Mouse (Mus musculus) cerebellum, postnatal 10 days (tissue): ENCODE data around the gene Cobll1.
A peak's percentile ranks its signal among the peaks of the same experiment; 100 is the strongest.

Experiments used
- DNase-seq, 2 experiments: peaks; one replicate each; pipeline ENCODE4 v3.0.0; 2021; ENCODE audit warnings: mixed read lengths in 2 of 2

Gene Cobll1

GRCm38 (mm10) chr2:65236644-65237043, 2.6 kb downstream of the Cobll1 start:
- DNase-seq = no peak

- no peak for DNase-seq
Measured at GRCm38 (mm10) chr2:65232756-65233535, 6.3 kb downstream of the Cobll1 start.

- DNase-seq = no peak
Measured at GRCm38 (mm10) chr2:65228426-65228825, 10.8 kb downstream of the Cobll1 start.

GRCm38 (mm10) chr2:65227898-65228290, 11.3 kb downstream of the Cobll1 start:
- DNase-seq = no peak

GRCm38 (mm10) chr2:65227154-65227897, 11.9 kb downstream of the Cobll1 start:
- no peak for DNase-seq

- DNase-seq = no peak
Measured at GRCm38 (mm10) chr2:65226494-65226893, 12.7 kb downstream of the Cobll1 start.

- no peak for DNase-seq
Measured at GRCm38 (mm10) chr2:65223956-65224735, 15.1 kb downstream of the Cobll1 start.

- DNase-seq = peak; percentile 61 to 73
Measured at GRCm38 (mm10) chr2:65223012-65223411, 16.2 kb downstream of the Cobll1 start.

- DNase-seq = peak; percentile 72 to 74
Measured at GRCm38 (mm10) chr2:65221646-65222045, 17.6 kb downstream of the Cobll1 start.

GRCm38 (mm10) chr2:65220563-65220962, 18.6 kb downstream of the Cobll1 start:
- peak; percentile 20 to 48 for DNase-seq

- no peak for DNase-seq
Measured at GRCm38 (mm10) chr2:65219375-65220135, 19.6 kb downstream of the Cobll1 start.

- DNase-seq = peak; percentile 63 to 77
Measured at GRCm38 (mm10) chr2:65218318-65218717, 20.9 kb downstream of the Cobll1 start.

GRCm38 (mm10) chr2:65217677-65218076, 21.5 kb downstream of the Cobll1 start:
- DNase-seq = no peak

GRCm38 (mm10) chr2:65216163-65216562, 23.0 kb downstream of the Cobll1 start:
- DNase-seq = no peak

- DNase-seq = no peak
Measured at GRCm38 (mm10) chr2:65214556-65214955, 24.6 kb downstream of the Cobll1 start.

GRCm38 (mm10) chr2:65213675-65214074, 25.5 kb downstream of the Cobll1 start:
- DNase-seq = no peak

GRCm38 (mm10) chr2:65211620-65212019, 27.6 kb downstream of the Cobll1 start:
- no peak for DNase-seq

- DNase-seq = no peak
Measured at GRCm38 (mm10) chr2:65207750-65208149, 31.5 kb downstream of the Cobll1 start.

- no peak for DNase-seq
Measured at GRCm38 (mm10) chr2:65203699-65204098, 35.5 kb downstream of the Cobll1 start.

- no peak for DNase-seq
Measured at GRCm38 (mm10) chr2:65199706-65200105, 39.5 kb downstream of the Cobll1 start.

- DNase-seq = no peak
Measured at GRCm38 (mm10) chr2:65198605-65199004, 40.6 kb downstream of the Cobll1 start.

- DNase-seq = no peak
Measured at GRCm38 (mm10) chr2:65196994-65197393, 42.2 kb downstream of the Cobll1 start.
